Mouse (Mus musculus) G1E (cell line): Measurements from ENCODE around the gene Myh10.

Source experiments
- CTCF ChIP-seq: IDR thresholded peaks from 2 replicates; pipeline ENCODE4 v1.5.1; 2012; ENCODE audit warnings: low read depth, low read length, inconsistent platforms, mixed read lengths
- GATA1 ChIP-seq: IDR thresholded peaks from 2 replicates; pipeline ENCODE4 v1.6.1; 2012; ENCODE audit warnings: borderline replicate concordance, low read length, inconsistent platforms, mixed read lengths
- POLR2AphosphoS5 ChIP-seq: IDR thresholded peaks from 2 replicates; pipeline ENCODE4 v1.6.1; 2012; ENCODE audit warnings: low read depth, low read length, inconsistent platforms; ENCODE audit not compliant: insufficient replicate concordance
- TAL1 ChIP-seq: conservative IDR thresholded peaks from 2 replicates; pipeline ENCODE4 v1.6.1; 2012; ENCODE audit warnings: low read depth, low read length, inconsistent platforms, mixed read lengths

DNA sequence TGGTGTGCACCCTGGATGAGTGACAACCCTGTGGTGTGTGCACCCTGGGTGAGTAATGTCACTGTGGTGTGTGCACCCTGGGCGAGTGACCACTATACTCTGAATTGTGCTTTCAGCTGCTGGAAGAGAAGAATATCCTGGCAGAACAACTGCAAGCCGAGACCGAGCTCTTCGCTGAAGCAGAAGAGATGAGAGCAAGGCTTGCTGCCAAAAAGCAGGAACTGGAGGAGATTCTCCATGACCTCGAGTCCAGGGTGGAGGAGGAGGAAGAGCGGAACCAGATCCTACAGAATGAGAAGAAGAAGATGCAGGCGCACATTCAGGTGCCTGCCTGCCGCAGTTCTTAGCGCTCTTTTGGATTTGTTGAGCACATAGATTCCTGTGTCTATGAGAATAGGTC is 95.9 kb downstream of the Myh10 start:
- TF ChIP-seq CTCF (no peak), GATA1 (no peak), TAL1 (no peak), POLR2AphosphoS5 (no peak)
